ENCODE assay signal across 8 mouse cellular contexts in genomic region chr15:27782383-27783036, GRCm38 (mm10).
DNase-seq lines count a peak whose midpoint lies in the region; ATAC-seq and TF ChIP-seq lines count a peak whose summit lies in the region.

No protein-coding gene starts in this region.

- no peaks in the 10 kb centered on the region for H3K36me3 ChIP-seq in testis, adult 2 months (ENCODE audit: control insufficient read depth, insufficient read depth, low read length)
- H3K36me3 ChIP-seq in heart, embryonic 14.5 days (ENCODE audit: control insufficient read depth, insufficient read depth, low read length): no peaks in the 10 kb centered on the region
- H3K36me3 ChIP-seq in kidney, postnatal 0 days (ENCODE audit: insufficient read depth, low read length): 0 out of 2 replicates have a peak, but pooled peaks cover 3% of the 10 kb centered on the region
- no peaks in the 10 kb centered on the region for H3K36me3 ChIP-seq in midbrain, embryonic 15.5 days (replicated peaks)

- 0 out of 2 replicates have a peak overlapping the region, but pooled peaks have one; percentile 30 for H3K27ac ChIP-seq in testis, adult 2 months (ENCODE audit: control insufficient read depth, insufficient read depth, low read depth, low read length)
- peak overlapping the region; percentile 72 to 95 for H3K27ac ChIP-seq in heart, embryonic 14.5 days (replicated peaks in 1 of 2; ENCODE audit: control insufficient read depth in 1 of 2, insufficient read depth in 1 of 2, low read depth in 2 of 2, low read length in 2 of 2)
- H3K27ac ChIP-seq in kidney, postnatal 0 days: peak overlapping the region; percentile 91
- peak overlapping the region; percentile 80 for H3K27ac ChIP-seq in midbrain, embryonic 15.5 days

- H3K9me3 ChIP-seq in heart, embryonic 14.5 days (ENCODE audit: control insufficient read depth, low read length): no peaks in the 10 kb centered on the region
- H3K9me3 ChIP-seq in kidney, postnatal 0 days (replicated peaks; ENCODE audit: low read length): no peaks in the 10 kb centered on the region
- no peaks in the 10 kb centered on the region for H3K9me3 ChIP-seq in midbrain, embryonic 15.5 days

- TF ChIP-seq POLR2A in testis, adult 2 months (IDR thresholded peaks at IDR 0.05; ENCODE audit: control insufficient read depth, low read depth, low read length): no peak

- H3K4me1 ChIP-seq in testis, adult 2 months (ENCODE audit: control insufficient read depth, insufficient read depth, low read length): peaks cover 2% of the 10 kb centered on the region; the same call in 1 of the 2 replicates
- peaks cover 80 to 100% of the 10 kb centered on the region in 2 experiments for H3K4me1 ChIP-seq in heart, embryonic 14.5 days (ENCODE audit: control insufficient read depth in 2 of 2, insufficient read depth in 2 of 2, low read length in 2 of 2)
- peaks cover 78% of the 10 kb centered on the region for H3K4me1 ChIP-seq in kidney, postnatal 0 days (replicated peaks; ENCODE audit: insufficient read depth, low read length)
- H3K4me1 ChIP-seq in midbrain, embryonic 15.5 days: peaks cover 95% of the 10 kb centered on the region

- no peaks in the 10 kb centered on the region for H3K27me3 ChIP-seq in testis, adult 2 months (ENCODE audit: control insufficient read depth, insufficient read depth, low read length)
- H3K27me3 ChIP-seq in heart, embryonic 14.5 days (ENCODE audit: control insufficient read depth, insufficient read depth, low read length): no peaks in the 10 kb centered on the region
- H3K27me3 ChIP-seq in kidney, postnatal 0 days (ENCODE audit: insufficient read depth, low read length): no peaks in the 10 kb centered on the region
- H3K27me3 ChIP-seq in midbrain, embryonic 15.5 days (replicated peaks): no peaks in the 10 kb centered on the region

- peak overlapping the region; percentile 70 for H3K4me2 ChIP-seq in heart, embryonic 14.5 days (ENCODE audit: low read length)
- peak overlapping the region; percentile 48 for H3K4me2 ChIP-seq in kidney, postnatal 0 days (ENCODE audit: low read length)
- H3K4me2 ChIP-seq in midbrain, embryonic 15.5 days: no peak overlapping the region

- no peak overlapping the region for H3K9ac ChIP-seq in heart, embryonic 14.5 days (ENCODE audit: low read length)
- H3K9ac ChIP-seq in kidney, postnatal 0 days (ENCODE audit: low read depth, low read length): no peak overlapping the region
- H3K9ac ChIP-seq in midbrain, embryonic 15.5 days: no peak overlapping the region

- H3K4me3 ChIP-seq in testis, adult 2 months (ENCODE audit: control insufficient read depth, low read depth, low read length): no peak overlapping the region
- no peak overlapping the region for H3K4me3 ChIP-seq in heart, embryonic 14.5 days (ENCODE audit: control insufficient read depth in 1 of 2, insufficient read depth in 1 of 2, low read depth in 1 of 2, low read length in 2 of 2)
- H3K4me3 ChIP-seq in kidney, postnatal 0 days (replicated peaks; ENCODE audit: low read depth, low read length): no peak overlapping the region
- no peak overlapping the region for H3K4me3 ChIP-seq in midbrain, embryonic 15.5 days

- TF ChIP-seq CTCF in testis, adult 2 months (IDR thresholded peaks at IDR 0.05; ENCODE audit: control insufficient read depth, insufficient read depth, insufficient replicate concordance, low read depth, low read length): no peak
- no peak for TF ChIP-seq CTCF in kidney, postnatal 0 days (IDR thresholded peaks at IDR 0.05; ENCODE audit: low read depth)

- ATAC-seq in heart, embryonic 14.5 days (ENCODE audit: insufficient number of reproducible peaks, insufficient read depth, low FRiP score, low read depth): peak; percentile 71
- ATAC-seq in kidney, postnatal 0 days (replicated peaks; ENCODE audit: low FRiP score, low read depth): peak; percentile 67; the same call in 1 of the 2 replicates
- ATAC-seq in midbrain, embryonic 15.5 days (replicated peaks): peak; percentile 55

- no peak for DNase-seq in testis, postnatal 10 days (ENCODE audit: low spot score)
- DNase-seq in kidney, postnatal 0 days (ENCODE audit: low spot score): peak; percentile 95
- DNase-seq in right cerebral cortex, postnatal 14 days: no peak
- no peak for DNase-seq in thymus, postnatal 10 days (ENCODE audit: low spot score in 2 of 2)
- no peak for DNase-seq in retina, postnatal 1 day

- WGBS in heart, embryonic 14.5 days: 22% methylated on average over 15 of the region's 15 CpGs
- WGBS in kidney, postnatal 0 days: 25% methylated on average over 15 of the region's 15 CpGs
- WGBS in midbrain, embryonic 15.5 days: 30% methylated on average over 15 of the region's 15 CpGs

Comparison
In these comparisons a context has a peak if more than half of its experiments do, and no peak if none do; other contexts are left out.
1. H3K27ac ChIP-seq: peak in every context shown above with its lines; median percentile 91 in kidney, postnatal 0 days; 84 in heart, embryonic 14.5 days; 80 in midbrain, embryonic 15.5 days; 30 in testis, adult 2 months.